Mouse (Mus musculus) stomach, postnatal 0 days (tissue): ENCODE measurements at regions not wholly inside any gene's neighbourhood (a gene's known extent, or its start where the extent isn't known, plus 50 kb on each side); places are given as distances from the start of the nearest gene placed in this dataset.

Experiments
- ATAC-seq: fragments of 200-750 bp; cut with Nextera tagmentation; 2 replicates; pipeline ENCODE4 v1.8.0; 2017; ENCODE audit not compliant: low FRiP score, low TSS enrichment
- DNase-seq: peaks from one replicate; pipeline ENCODE4 v3.0.0-alpha.2; 2016; ENCODE audit warnings: low spot score
- H3K27ac ChIP-seq: fragments of 300-500 bp; sonication (generic); replicated peaks from 2 replicates; pipeline ENCODE4 v1.5.1; 2014; ENCODE audit warnings: mild to moderate bottlenecking, control low read depth
- H3K27me3 ChIP-seq: fragments of 300-500 bp; sonication (generic); 2 replicates; pipeline ENCODE4 v1.6.1; 2014; ENCODE audit warnings: low read length; ENCODE audit not compliant: control insufficient read depth, insufficient read depth
- H3K36me3 ChIP-seq: fragments of 300-500 bp; sonication (generic); 2 replicates; pipeline ENCODE4 v1.6.1; 2014; ENCODE audit warnings: low read length, mixed read lengths; ENCODE audit not compliant: control insufficient read depth, insufficient read depth
- H3K4me1 ChIP-seq: fragments of 300-500 bp; sonication (generic); replicated peaks from 2 replicates; pipeline ENCODE4 v1.6.1; 2014; ENCODE audit warnings: antibody characterized with exemption; ENCODE audit not compliant: control insufficient read depth, insufficient read depth
- H3K4me2 ChIP-seq: fragments of 300-500 bp; sonication (generic); replicated peaks from 2 replicates; pipeline ENCODE4 v1.6.1; 2014; ENCODE audit warnings: low read depth, mild to moderate bottlenecking, control low read depth, moderate library complexity
- H3K4me3 ChIP-seq: fragments of 300-500 bp; sonication (generic); 2 replicates; pipeline ENCODE4 v1.5.1; 2014; ENCODE audit warnings: low read depth, low read length, control low read depth
- H3K9ac ChIP-seq: fragments of 300-500 bp; sonication (generic); 2 replicates; pipeline ENCODE4 v1.6.1; 2014; ENCODE audit warnings: mild to moderate bottlenecking, low read length, control low read depth, mixed read lengths
- H3K9me3 ChIP-seq: fragments of 300-500 bp; sonication (generic); 2 replicates; pipeline ENCODE4 v1.6.1; 2016; ENCODE audit warnings: low read length; ENCODE audit not compliant: control insufficient read depth
- CTCF ChIP-seq: IDR thresholded peaks from 2 replicates; pipeline ENCODE4 v1.5.1; 2016; ENCODE audit warnings: antibody characterized with exemption, low read depth, mild to moderate bottlenecking, moderate library complexity
- EP300 ChIP-seq: optimal IDR thresholded peaks from 2 replicates; pipeline ENCODE3; 2016; ENCODE audit warnings: antibody characterized with exemption
- WGBS: fragments of 180-500 bp; shearing (Covaris S2); extraction: QIAGEN DNeasy Blood & Tissue Kit; methylation state at CpG from one replicate; pipeline ENCODE4 v1.1.7; 2014; 5-methylcytosine and 5-hydroxymethylcytosine counted together

DNA sequence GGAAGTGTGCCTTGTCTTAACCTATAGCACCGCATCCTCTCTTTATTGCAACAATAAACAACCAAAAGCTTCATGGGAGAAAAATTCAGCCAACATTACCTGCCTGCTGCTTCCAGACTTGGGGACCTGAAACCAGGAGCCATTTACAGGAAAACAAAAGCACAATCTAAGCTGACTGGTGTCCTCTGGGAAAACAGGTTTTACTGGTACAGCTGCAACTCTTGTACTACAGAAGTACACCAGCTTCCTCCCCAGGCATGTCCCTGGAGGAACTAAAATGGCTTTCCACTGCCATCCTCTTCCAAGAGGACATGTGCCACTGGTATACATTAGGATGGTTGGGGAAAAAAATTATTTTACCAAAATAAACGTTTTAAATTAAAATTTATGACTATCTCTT lies 63.9 kb upstream of the Ptprk start:
- no peak overlapping the region for H3K4me2 ChIP-seq
- no peak overlapping the region for H3K9ac ChIP-seq
- DNase-seq, result no peak
- TF ChIP-seq EP300, result no peak
- no peak for TF ChIP-seq CTCF
- ATAC-seq, result no peak
- WGBS, result 47% methylated on average over 2 of the region's 2 CpGs
- H3K27me3 ChIP-seq, result no peaks in the 10 kb centered on the region
- no peak overlapping the region for H3K4me3 ChIP-seq
- no peaks in the 10 kb centered on the region for H3K9me3 ChIP-seq
- H3K36me3 ChIP-seq, result no peaks in the 10 kb centered on the region
- H3K4me1 ChIP-seq, result no peaks in the 10 kb centered on the region
- no peak overlapping the region for H3K27ac ChIP-seq

DNA sequence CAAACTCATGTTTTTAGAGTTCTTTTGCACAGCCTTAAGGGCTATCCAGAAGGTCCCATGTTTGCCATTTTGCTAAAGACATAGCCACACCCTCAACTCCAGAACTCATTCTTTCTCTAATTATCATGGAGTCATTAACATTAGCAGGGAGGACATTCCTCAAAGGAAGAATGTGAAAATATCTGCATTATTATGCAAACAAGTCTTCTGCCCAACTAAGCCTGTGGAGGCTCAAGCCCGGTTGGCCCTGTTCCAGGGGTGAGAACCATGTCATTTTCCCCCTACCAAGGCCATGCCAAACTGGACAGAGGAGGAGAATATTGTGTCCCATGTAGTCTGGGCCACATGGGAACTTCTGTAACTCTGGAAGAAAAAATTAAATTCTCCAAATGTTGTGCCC lies 62.5 kb upstream of the Ptprk start:
- ATAC-seq (no peak), DNase-seq (no peak)
- Histone ChIP-seq H3K27me3 (no peaks in the 10 kb centered on the region), H3K4me3 (no peak overlapping the region), H3K9me3 (no peaks in the 10 kb centered on the region), H3K27ac (no peak overlapping the region), H3K4me2 (no peak overlapping the region), H3K9ac (no peak overlapping the region), H3K36me3 (no peaks in the 10 kb centered on the region), H3K4me1 (no peaks in the 10 kb centered on the region)
- no peak for TF ChIP-seq CTCF
- no peak for TF ChIP-seq EP300
- 75% methylated on average over 1 of the region's 1 CpGs for WGBS

DNA sequence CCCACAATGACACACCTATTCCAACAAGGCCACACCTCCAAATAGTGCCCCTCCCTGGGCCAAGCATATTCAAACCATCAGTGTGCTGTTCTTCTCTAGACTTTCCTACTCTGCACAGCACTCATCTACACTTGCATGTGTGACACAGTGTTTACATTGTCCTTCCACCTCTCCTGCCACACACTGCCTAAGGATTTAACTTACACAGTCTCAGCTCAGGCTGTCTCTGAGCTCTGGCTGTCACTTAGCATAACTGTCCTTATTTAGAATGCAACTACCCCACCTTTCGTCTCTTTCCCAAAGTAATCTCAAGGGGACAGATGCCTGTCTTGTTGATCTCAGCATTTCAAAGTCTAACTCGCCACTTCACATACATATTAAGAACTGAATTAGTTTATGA lies 61.2 kb upstream of the Ptprk start:
- Histone ChIP-seq H3K4me3 (no peak overlapping the region), H3K4me1 (no peaks in the 10 kb centered on the region), H3K27ac (no peak overlapping the region), H3K9me3 (no peaks in the 10 kb centered on the region), H3K36me3 (no peaks in the 10 kb centered on the region), H3K27me3 (no peaks in the 10 kb centered on the region), H3K9ac (no peak overlapping the region), H3K4me2 (no peak overlapping the region)
- ATAC-seq, result no peak
- DNase-seq, result no peak
- WGBS, result 72% methylated on average over 2 of the region's 2 CpGs
- no peak for TF ChIP-seq EP300
- TF ChIP-seq CTCF, result no peak

DNA sequence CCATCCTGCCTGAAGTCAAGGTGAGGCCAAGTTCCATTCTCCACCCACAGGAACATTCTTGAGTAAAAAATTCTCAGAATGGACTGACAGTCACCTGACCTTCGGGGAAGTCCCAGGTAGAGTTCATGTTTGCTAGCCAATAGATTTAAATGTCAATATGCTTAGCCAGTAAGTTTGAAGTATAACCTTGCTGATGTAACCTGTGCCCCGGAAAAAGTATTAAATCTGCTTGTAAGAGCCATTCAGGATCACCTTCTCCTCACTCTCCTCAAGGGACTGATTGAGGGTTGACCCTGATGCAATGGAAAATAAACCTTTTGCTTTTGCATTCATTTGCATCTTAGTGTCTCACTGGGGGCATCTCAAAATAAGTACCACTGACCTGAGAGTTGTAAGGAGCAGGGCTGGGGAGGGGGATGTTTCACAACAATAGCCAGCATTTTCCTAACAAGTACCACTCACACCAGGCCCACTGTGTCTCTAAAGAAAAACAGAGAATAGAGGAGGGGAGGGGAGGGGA lies 60.3 kb upstream of the Ptprk start:
- no peak overlapping the region for H3K4me3 ChIP-seq
- no peak overlapping the region for H3K9ac ChIP-seq
- H3K4me1 ChIP-seq, result no peaks in the 10 kb centered on the region
- H3K4me2 ChIP-seq, result no peak overlapping the region
- no peaks in the 10 kb centered on the region for H3K27me3 ChIP-seq
- no peak for TF ChIP-seq CTCF
- no peak for TF ChIP-seq EP300
- no peak for ATAC-seq
- no peak overlapping the region for H3K27ac ChIP-seq
- no peaks in the 10 kb centered on the region for H3K9me3 ChIP-seq
- 64% methylated on average over 2 of the region's 2 CpGs for WGBS
- DNase-seq, result no peak
- no peaks in the 10 kb centered on the region for H3K36me3 ChIP-seq
